Mouse (Mus musculus) kidney, postnatal 10 days (tissue): ENCODE measurements around the gene Prss44.
A peak's percentile ranks its signal among the peaks of the same experiment; 100 is the strongest.
"Not testable (repeated sequence)": the region's sequence is repeated elsewhere in the genome, so short reads cannot be mapped to it uniquely, and the experiment has no call there.

Source experiments
- DNase-seq: peaks from one replicate; pipeline ENCODE4 v3.0.0; 2021; ENCODE audit warnings: mixed read lengths

Prss44 gene

DNA sequence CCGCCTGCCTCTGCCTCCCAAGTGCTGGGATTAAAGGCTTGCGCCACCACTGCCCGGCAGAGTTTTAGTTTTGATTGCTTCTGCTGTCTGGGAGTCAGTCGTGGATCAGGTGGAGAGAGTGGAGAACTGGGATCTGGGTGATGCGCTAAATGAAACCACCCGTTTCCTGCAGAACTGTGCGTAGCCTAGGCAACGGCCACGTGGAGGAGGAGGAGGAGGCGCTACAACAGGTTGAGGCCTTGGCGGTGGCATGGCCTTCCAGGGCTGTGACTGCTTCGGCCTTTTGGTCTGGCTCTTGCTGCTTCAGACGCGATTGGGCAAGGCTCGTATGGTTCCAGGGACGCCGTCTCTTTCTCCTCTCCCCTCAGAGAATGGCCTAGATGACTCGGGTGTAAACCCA, at the start of gene Prss44:
Prss44 (plus strand) TSS at position 206 of the 400 bp plus-strand sequence.
- no peak for DNase-seq

- DNase-seq = no peak
These were observed 41.5 kb upstream of the Prss44 start for GRCm38 (mm10) chr9:110772336-110772735.

- peak; percentile 69 for DNase-seq
These were observed 39.2 kb upstream of the Prss44 start for GRCm38 (mm10) chr9:110774403-110775268.

DNA sequence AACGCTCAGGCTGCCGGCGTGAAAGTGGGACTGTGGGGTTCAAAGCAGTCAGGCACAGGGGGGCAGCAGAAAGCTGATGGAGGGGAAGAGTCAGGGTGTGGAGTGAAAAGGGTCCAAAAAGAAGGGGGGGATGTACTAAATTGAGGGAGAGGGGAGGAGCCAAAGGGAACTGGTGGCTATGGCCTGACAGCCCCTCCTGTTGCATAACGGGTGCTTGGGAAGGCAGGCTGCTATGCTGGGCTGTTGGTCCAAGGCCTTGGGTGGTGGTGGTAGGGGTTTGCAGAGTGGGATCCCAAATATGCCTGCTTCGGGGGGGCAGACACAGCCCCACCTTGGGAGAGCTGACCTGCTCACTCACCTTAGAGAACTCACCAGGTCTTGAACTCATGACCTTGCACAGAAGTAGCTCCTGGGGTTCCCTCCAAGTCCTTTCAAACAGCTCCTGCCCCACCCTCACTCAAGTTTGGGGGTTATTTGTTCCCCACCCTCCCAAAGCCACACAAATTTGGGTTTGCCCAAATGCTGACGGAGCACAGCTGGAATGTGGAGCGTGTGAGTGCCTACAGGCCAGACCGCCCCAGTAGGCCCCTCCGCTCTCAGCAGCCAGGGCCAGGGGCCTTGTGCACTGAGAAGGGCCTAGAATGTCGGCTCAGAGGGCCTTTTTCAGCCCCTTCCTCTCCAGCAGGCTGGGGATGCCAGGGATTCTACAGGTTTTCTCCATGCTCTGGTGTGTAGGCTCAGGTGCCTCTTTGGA, 38.3 kb upstream of the Prss44 start:
- DNase-seq = no peak

GRCm38 (mm10) chr9:110778100-110778499, 35.7 kb upstream of the Prss44 start:
- peak; percentile 48 for DNase-seq

DNA sequence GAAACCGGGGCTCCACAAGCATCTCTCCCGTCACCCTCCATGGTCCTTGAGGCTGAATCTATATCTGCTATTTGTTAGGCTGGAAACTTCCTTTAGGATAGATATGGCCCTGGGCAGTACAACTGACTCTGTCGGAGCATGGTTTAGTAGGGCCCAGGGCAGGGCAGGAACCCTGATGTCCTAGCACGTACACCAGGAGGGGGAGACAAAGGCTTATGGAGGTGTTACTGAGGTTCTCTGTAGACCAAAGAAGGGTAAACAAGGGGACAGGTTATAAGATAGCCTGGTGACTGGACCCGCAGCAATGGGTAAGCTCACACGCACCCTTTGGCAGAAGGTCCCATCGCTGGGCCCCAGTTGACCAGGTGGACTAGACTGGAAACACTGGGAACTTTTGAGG, 35.2 kb upstream of the Prss44 start:
- DNase-seq = no peak

- DNase-seq = peak; percentile 67
These were observed 34.4 kb upstream of the Prss44 start for GRCm38 (mm10) chr9:110779242-110779913.

GRCm38 (mm10) chr9:110781256-110781721, 32.5 kb upstream of the Prss44 start:
- peak; percentile 98 for DNase-seq

DNA sequence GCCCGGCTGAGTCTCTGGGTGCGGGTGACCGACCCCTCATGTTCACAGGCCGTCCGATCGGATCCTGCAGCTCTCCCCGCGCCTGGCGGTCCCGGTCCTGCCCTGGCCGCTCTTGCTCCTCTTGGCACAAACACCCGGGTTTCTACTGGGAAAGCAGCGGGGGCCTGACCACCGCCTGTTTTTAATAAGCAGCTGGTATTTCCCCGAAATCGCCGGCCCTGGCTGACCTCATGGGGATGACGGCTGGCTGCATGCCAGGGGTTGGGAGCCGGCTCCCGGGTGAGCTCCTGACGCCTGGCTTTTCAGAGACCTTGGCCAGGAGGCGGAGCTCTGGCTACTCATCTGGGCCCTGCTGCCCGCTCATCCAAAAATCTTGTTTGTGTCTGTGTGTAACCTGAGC, 32.1 kb upstream of the Prss44 start:
- peak; percentile 93 for DNase-seq

DNA sequence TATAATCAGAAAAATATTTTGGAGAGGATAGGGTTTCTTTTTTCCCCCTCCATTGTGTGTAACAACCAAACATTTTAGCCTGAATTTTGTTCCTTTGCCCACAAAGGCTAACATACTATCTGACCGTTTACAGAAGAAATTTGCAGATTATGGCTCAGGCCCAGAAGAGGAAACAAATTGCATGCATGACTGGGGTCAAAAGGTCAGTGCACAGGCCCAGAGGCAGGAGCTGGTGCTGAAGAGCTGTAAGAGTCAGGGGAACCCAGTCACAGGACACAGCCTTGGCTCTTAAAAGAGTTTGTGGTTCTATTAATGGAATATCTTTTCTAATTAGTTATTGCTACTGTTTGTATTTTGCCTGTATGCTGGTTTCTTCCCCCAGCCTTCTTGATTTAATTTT, 30.2 kb upstream of the Prss44 start:
- DNase-seq = no peak

DNA sequence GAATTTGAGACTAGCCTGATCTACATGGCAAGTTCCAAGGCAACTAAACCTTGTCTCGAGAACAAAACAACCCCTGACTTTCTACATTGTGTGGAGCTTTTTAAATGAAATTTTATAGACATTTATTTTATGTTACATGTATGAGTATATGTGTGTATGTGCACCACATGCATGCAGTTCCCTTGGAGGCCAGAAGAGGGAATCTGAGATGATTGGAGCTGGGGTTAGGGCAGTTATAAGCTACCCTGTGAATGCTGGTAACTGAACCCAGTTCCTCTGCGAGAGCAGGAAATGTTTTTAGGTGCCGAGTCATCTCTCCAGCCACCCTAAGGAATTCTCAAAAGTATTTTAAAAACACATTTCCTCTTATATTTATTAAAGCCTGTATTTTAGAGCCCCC, 25.6 kb upstream of the Prss44 start:
- no peak for DNase-seq

DNA sequence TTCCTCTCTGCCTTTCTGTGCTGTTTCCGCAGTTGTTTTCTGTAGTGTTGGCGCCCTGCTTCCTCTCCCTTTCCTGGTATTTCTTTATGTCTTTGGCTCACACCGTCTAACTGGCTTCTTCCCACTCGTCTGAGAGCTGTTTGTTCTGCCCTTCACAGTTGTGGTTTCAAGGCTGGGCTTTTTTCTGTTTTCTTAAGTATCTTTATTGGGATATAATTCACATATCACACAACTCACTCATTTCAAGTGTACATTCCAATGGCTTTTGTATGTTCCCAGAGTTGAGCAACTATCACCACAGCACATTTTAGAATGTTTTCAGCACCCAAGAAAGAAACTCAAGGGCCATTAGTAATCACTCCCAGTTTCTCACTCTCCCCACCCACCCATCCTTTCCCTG, 23.3 kb upstream of the Prss44 start:
- no peak for DNase-seq

DNA sequence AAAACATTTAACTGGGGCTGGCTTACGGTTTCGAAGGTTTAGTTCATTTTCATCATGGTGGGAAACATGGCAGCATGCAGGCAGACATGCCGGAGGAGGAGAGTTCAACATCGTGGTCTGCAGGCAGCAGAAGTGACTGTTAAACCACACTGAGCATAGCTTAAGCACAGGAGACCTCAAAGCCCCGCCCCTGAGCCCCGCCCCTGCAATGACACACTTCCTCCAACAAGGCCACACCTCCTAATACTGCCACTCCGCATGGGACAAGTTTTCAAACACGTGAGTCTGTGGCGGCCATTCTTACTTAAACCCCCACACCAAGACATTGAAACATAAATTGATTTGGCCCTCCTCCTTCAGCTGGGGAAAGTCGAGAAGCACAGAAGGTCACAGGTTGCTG, 16.8 kb upstream of the Prss44 start:
- no peak for DNase-seq

DNA sequence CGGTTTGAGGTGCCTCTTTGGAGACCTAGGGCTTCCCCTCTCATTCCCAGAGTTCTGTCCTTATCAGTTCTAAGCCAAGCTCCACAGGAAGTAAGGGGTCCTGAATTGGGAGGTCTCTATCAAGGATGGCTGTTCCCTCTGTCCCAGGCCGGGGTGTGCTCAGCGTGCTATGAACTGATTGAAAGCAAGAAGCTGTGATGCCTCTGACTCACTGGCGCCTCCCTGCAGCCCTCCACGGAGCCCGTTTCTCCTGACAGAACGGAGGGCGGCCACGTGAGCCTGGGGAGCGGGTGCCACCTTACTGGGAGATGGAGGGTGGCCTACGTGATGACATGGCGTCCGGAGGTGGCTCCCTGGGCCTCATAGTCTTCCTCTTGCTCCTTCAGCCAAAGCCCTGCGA, 15.9 kb upstream of the Prss44 start, which contains the start of gene Prss42:
Prss42 (plus strand) TSS at position 301 of the 400 bp plus-strand sequence.
- no peak for DNase-seq

DNA sequence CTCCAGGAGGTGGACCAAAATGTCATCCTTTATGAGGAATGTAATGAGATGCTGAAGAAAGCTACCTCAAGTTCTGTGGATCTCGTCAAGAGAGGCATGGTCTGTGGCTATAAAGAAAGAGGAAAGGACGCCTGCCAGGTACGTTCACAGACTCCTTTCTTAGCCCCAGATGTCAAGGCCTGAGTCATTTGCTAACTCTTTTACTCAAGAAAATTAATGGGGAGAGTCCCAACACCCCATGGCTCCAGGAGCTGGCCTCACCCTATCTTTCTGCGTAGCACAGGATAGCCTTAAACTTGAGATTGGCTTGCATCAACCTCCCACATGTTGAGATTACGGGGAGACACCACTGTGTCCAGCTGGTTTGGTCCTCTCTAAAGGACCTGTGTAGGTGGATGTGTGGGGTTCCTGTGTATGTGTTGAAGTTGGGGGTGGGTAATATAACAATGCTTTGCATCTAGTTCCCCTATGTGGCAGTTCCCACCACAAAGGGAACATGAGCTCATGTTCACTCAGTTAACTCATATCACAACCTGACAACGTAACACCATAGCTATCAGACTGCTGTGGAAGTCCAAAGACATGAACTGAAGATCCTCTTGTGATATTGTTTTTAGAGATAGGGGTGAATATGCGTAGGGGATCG, 12.8 kb upstream of the Prss44 start:
- DNase-seq = no peak

DNA sequence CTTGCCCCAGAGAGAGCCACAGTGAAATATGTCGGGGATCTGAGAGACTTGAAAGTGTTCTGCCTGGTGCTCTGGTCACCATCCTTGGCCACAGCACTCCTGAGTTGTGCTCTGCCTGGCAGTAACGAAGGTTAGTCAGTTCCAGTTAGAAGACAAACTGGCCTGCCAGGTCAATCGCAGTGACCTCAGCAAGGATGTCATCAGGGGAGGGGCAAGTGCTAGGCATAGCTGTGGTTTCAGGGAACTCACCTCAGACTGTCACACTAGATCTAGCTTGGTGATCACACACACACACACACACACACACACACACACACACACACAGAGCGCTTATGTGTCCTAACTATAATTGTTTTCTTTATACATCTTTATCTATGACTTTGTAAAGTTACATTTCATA, 10.5 kb upstream of the Prss44 start:
- no peak for DNase-seq

DNA sequence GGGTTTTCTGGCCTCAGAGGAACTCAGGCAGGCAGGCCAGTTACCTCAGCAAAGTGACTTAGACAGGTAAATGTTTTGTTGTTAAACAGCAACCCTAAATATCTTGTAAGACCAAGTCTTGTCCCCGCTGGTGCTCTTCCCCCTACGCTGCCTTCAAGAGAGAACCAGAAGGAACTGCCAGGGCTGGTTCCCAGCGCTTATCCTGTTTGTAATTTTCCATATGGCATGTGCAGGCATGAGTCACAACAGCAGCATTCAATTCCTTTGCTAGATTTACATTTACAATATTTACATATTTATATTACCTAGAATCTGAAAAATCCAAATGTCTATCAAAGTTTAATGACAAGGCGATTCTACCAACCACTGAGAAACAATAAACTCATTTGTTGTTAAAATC, 3.7 kb upstream of the Prss44 start:
- DNase-seq = no peak

GRCm38 (mm10) chr9:110820546-110820945, 6.8 kb downstream of the Prss44 start:
- not testable (repeated sequence) for DNase-seq

DNA sequence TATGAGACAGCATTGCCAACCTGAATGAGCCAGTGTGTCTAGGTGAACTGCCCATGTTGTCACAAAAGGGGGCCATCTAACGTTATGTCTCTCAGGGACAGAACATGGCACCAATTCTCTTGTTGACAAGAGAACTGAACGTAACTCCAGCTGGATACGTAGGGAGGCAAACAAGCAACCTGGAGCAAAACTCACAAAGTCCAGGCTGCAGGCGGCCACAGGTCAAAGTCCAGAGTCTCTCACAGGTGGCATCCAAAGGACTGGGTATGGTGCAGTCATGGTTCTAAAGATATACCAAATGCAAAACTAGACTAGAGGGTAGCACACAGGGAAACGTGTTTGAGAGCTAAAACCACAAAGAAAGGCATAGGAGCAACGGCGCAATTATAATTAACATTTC, 7.6 kb downstream of the Prss44 start:
- DNase-seq = no peak

- no peak for DNase-seq
These were observed 11.6 kb downstream of the Prss44 start for GRCm38 (mm10) chr9:110825426-110825825.

- DNase-seq = no peak
These were observed 12.0 kb downstream of the Prss44 start for GRCm38 (mm10) chr9:110825832-110826231.

GRCm38 (mm10) chr9:110826390-110826789, 12.6 kb downstream of the Prss44 start, which contains the start of gene Prss43:
Prss43 (plus strand) TSS chr9:110826690.
- DNase-seq = no peak

GRCm38 (mm10) chr9:110833021-110833420, 19.2 kb downstream of the Prss44 start:
- DNase-seq = no peak
